ENCODE assay signal across 24 mouse cellular contexts in the genomic region with DNA sequence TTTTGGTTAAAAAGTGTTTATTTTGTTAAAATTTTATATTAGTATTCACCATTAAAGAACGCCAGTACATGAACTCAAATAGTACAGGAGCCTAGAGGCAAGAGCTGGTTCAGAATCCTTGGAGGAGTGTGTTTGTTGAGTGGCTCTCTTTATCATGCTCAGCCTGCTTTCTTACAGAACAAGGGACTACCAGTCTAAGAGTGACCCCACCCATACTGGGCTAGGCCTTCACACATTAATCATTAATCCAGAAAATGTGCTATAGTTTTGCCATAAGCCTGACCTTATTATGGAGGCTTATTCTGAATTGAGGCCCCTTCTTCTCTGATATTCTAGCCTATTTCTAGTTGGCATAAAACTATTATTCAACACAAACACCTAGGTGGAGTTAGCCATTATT. TPM values are rescaled to one million over a fixed set of nuclear protein-coding genes. Genes with fewer than 3 reads are reported as not detected.
A peak's percentile ranks its signal among the peaks of the same experiment; 100 is the strongest.
DNase-seq lines count a peak whose midpoint lies in the region; ATAC-seq and TF ChIP-seq lines count a peak whose summit lies in the region.
"Had no signal": no experiment of that assay in that cellular context is flagged by ENCODE, and none has a peak within 500 bp of the region (broad histone marks: within the 10 kb centered on the region; RNA-seq: fewer than 3 reads in every experiment).

No protein-coding gene starts in this region.

- no peak overlapping the region for H3K4me3 ChIP-seq in intestine, embryonic 15.5 days (replicated peaks)
- no peak overlapping the region for H3K4me3 ChIP-seq in intestine, postnatal 0 days (ENCODE audit: low read depth, low read length)
- H3K4me3 ChIP-seq in intestine, embryonic 16.5 days (ENCODE audit: low read length), result no peak overlapping the region
- no peak overlapping the region for H3K4me3 ChIP-seq in stomach, embryonic 15.5 days (replicated peaks)
- no peak overlapping the region for H3K4me3 ChIP-seq in stomach, postnatal 0 days (ENCODE audit: low read depth, low read length)
- no peak overlapping the region for H3K4me3 ChIP-seq in kidney, embryonic 16.5 days (ENCODE audit: low read length)

- intact Hi-C loops in heart, postnatal 14 days (cut with DNase I), result no loop called here

- no peak overlapping the region for H3K4me2 ChIP-seq in intestine, embryonic 15.5 days (replicated peaks)
- H3K4me2 ChIP-seq in intestine, postnatal 0 days (replicated peaks; ENCODE audit: low read depth), result no peak overlapping the region
- no peak overlapping the region for H3K4me2 ChIP-seq in intestine, embryonic 16.5 days (ENCODE audit: low read depth, low read length)
- H3K4me2 ChIP-seq in stomach, embryonic 15.5 days, result no peak overlapping the region
- no peak overlapping the region for H3K4me2 ChIP-seq in stomach, postnatal 0 days (replicated peaks; ENCODE audit: low read depth)
- no peak overlapping the region for H3K4me2 ChIP-seq in kidney, embryonic 16.5 days (replicated peaks; ENCODE audit: low read depth, low read length)

- H3K27ac ChIP-seq in intestine, embryonic 15.5 days, result no peak overlapping the region
- no peak overlapping the region for H3K27ac ChIP-seq in intestine, postnatal 0 days (ENCODE audit: low read depth, low read length)
- no peak overlapping the region for H3K27ac ChIP-seq in intestine, embryonic 16.5 days (ENCODE audit: low read length)
- H3K27ac ChIP-seq in stomach, embryonic 15.5 days, result no peak overlapping the region
- no peak overlapping the region for H3K27ac ChIP-seq in stomach, postnatal 0 days (replicated peaks)
- H3K27ac ChIP-seq in kidney, embryonic 16.5 days (ENCODE audit: low read length), result no peak overlapping the region

- H3K9me3 ChIP-seq in intestine, embryonic 15.5 days, result no peaks in the 10 kb centered on the region
- no peaks in the 10 kb centered on the region for H3K9me3 ChIP-seq in intestine, postnatal 0 days (ENCODE audit: control insufficient read depth)
- no peaks in the 10 kb centered on the region for H3K9me3 ChIP-seq in intestine, embryonic 16.5 days (ENCODE audit: control insufficient read depth, low read length)
- H3K9me3 ChIP-seq in stomach, embryonic 15.5 days, result no peaks in the 10 kb centered on the region
- no peaks in the 10 kb centered on the region for H3K9me3 ChIP-seq in stomach, postnatal 0 days (ENCODE audit: control insufficient read depth, low read length)
- no peaks in the 10 kb centered on the region for H3K9me3 ChIP-seq in kidney, embryonic 16.5 days (ENCODE audit: low read length)
- H3K9me3 ChIP-seq: G1E had no signal

- H3K36me3 ChIP-seq in intestine, embryonic 15.5 days, result no peaks in the 10 kb centered on the region
- no peaks in the 10 kb centered on the region for H3K36me3 ChIP-seq in intestine, postnatal 0 days (ENCODE audit: control insufficient read depth, insufficient read depth)
- no peaks in the 10 kb centered on the region for H3K36me3 ChIP-seq in intestine, embryonic 16.5 days (ENCODE audit: control insufficient read depth, insufficient read depth, low read length)
- H3K36me3 ChIP-seq in stomach, embryonic 15.5 days, result no peaks in the 10 kb centered on the region
- no peaks in the 10 kb centered on the region for H3K36me3 ChIP-seq in stomach, postnatal 0 days (ENCODE audit: control insufficient read depth, insufficient read depth, low read length)
- no peaks in the 10 kb centered on the region for H3K36me3 ChIP-seq in kidney, embryonic 16.5 days (ENCODE audit: insufficient read depth, low read length)
- H3K36me3 ChIP-seq: G1E had no signal

- peak; percentile 71 for ATAC-seq in intestine, embryonic 15.5 days
- ATAC-seq in intestine, postnatal 0 days, result no peak
- ATAC-seq in intestine, embryonic 16.5 days, result peak; percentile 40; the same call in 1 of the 2 replicates
- ATAC-seq in stomach, embryonic 15.5 days (ENCODE audit: insufficient read depth, low FRiP score, low read depth), result peak; percentile 82
- ATAC-seq in stomach, postnatal 0 days (ENCODE audit: low FRiP score, low TSS enrichment), result peak; percentile 57; the same call in 1 of the 2 replicates
- ATAC-seq in kidney, embryonic 16.5 days (ENCODE audit: low FRiP score, low TSS enrichment), result no peak
- ATAC-seq: activated CD4-positive, CD25-positive, alpha-beta regulatory T cell, adult 4 months; CD4-positive, CD25-positive, alpha-beta regulatory T cell, adult 4 months; Patski had no signal

- no peaks in the 10 kb centered on the region for H3K27me3 ChIP-seq in intestine, embryonic 15.5 days (replicated peaks)
- H3K27me3 ChIP-seq in intestine, postnatal 0 days (replicated peaks; ENCODE audit: control insufficient read depth, insufficient read depth, low read length), result no peaks in the 10 kb centered on the region
- no peaks in the 10 kb centered on the region for H3K27me3 ChIP-seq in intestine, embryonic 16.5 days (replicated peaks; ENCODE audit: control insufficient read depth, insufficient read depth, low read length)
- no peaks in the 10 kb centered on the region for H3K27me3 ChIP-seq in stomach, embryonic 15.5 days (replicated peaks)
- no peaks in the 10 kb centered on the region for H3K27me3 ChIP-seq in stomach, postnatal 0 days (ENCODE audit: control insufficient read depth, insufficient read depth, low read length)
- no peaks in the 10 kb centered on the region for H3K27me3 ChIP-seq in kidney, embryonic 16.5 days (ENCODE audit: insufficient read depth, low read length)
- H3K27me3 ChIP-seq: CH12.LX, Patski had no signal

- H3K9ac ChIP-seq in intestine, embryonic 15.5 days, result no peak overlapping the region
- no peak overlapping the region for H3K9ac ChIP-seq in intestine, postnatal 0 days (ENCODE audit: low read depth, low read length)
- no peak overlapping the region for H3K9ac ChIP-seq in intestine, embryonic 16.5 days (ENCODE audit: low read depth, low read length)
- no peak overlapping the region for H3K9ac ChIP-seq in stomach, embryonic 15.5 days
- H3K9ac ChIP-seq in stomach, postnatal 0 days (ENCODE audit: low read length), result no peak overlapping the region
- no peak overlapping the region for H3K9ac ChIP-seq in kidney, embryonic 16.5 days (replicated peaks; ENCODE audit: low read length)

- TF ChIP-seq EP300 in stomach, postnatal 0 days (optimal IDR thresholded peaks at IDR 0.05), result no peak

- WGBS in intestine, embryonic 15.5 days, result 88% methylated on average over 1 of the region's 1 CpGs
- WGBS in intestine, postnatal 0 days, result 59% methylated on average over 1 of the region's 1 CpGs
- 82% methylated on average over 1 of the region's 1 CpGs for WGBS in intestine, embryonic 16.5 days
- WGBS in stomach, embryonic 15.5 days, result 72% methylated on average over 1 of the region's 1 CpGs
- WGBS in stomach, postnatal 0 days, result 53% methylated on average over 1 of the region's 1 CpGs
- 88% methylated on average over 1 of the region's 1 CpGs for WGBS in kidney, embryonic 16.5 days

- no peaks in the 10 kb centered on the region for H3K4me1 ChIP-seq in intestine, embryonic 15.5 days (replicated peaks)
- no peaks in the 10 kb centered on the region for H3K4me1 ChIP-seq in intestine, postnatal 0 days (replicated peaks; ENCODE audit: control insufficient read depth, insufficient read depth, low read length)
- no peaks in the 10 kb centered on the region for H3K4me1 ChIP-seq in intestine, embryonic 16.5 days (ENCODE audit: control insufficient read depth, insufficient read depth, low read length)
- no peaks in the 10 kb centered on the region for H3K4me1 ChIP-seq in stomach, embryonic 15.5 days
- no peaks in the 10 kb centered on the region for H3K4me1 ChIP-seq in stomach, postnatal 0 days (replicated peaks; ENCODE audit: control insufficient read depth, insufficient read depth)
- no peaks in the 10 kb centered on the region for H3K4me1 ChIP-seq in kidney, embryonic 16.5 days (ENCODE audit: insufficient read depth, low read length)

- DNase-seq in stomach, postnatal 0 days (ENCODE audit: low spot score), result peak; percentile 13
- DNase-seq in heart, postnatal 14 days, result no peak
- no peak for DNase-seq in lung, postnatal 36 days
- DNase-seq: adrenal gland, adult 2 months; adrenal gland, adult 8-10 months; adrenal gland, postnatal 10 days; adrenal gland, postnatal 14 days; adrenal gland, postnatal 25 days; adrenal gland, postnatal 36 days; B cell, adult 2 months; cerebellum, adult 11 months; cerebellum, adult 11-12 months had no signal

- TF ChIP-seq CTCF in intestine, postnatal 0 days (IDR thresholded peaks at IDR 0.05; ENCODE audit: low read depth), result no peak
- TF ChIP-seq CTCF in stomach, postnatal 0 days (IDR thresholded peaks at IDR 0.05; ENCODE audit: low read depth), result no peak

RNA-seq across cellular contexts. Expression of a gene that starts 52.6 kb away (rescaled TPM):
- 4.0 and 4.2 TPM in 2 replicates for polyA plus RNA-seq in intestine, embryonic 15.5 days (2015; fragmentation: Nextera tagmentation; extraction: Ambion mirVana)
- polyA plus RNA-seq in intestine, postnatal 0 days (2015; fragmentation: Nextera tagmentation; extraction: Ambion mirVana), result 1.4 and 1.5 TPM in 2 replicates
- 2.4 and 3.1 TPM in 2 replicates for polyA plus RNA-seq in intestine, embryonic 16.5 days (2015; fragmentation: Nextera tagmentation; extraction: Ambion mirVana)
- 7.7 and 8.5 TPM in 2 replicates for polyA plus RNA-seq in stomach, embryonic 15.5 days (2015; fragmentation: Nextera tagmentation; extraction: Ambion mirVana)
- 2.8 TPM in 2 replicates for polyA plus RNA-seq in stomach, postnatal 0 days (2015; fragmentation: Nextera tagmentation; extraction: Ambion mirVana)
- total RNA-seq in heart, postnatal 14 days (2021), result 1 to 10 TPM; 1.4 TPM
- polyA plus RNA-seq in kidney, embryonic 16.5 days (2015; fragmentation: Nextera tagmentation; extraction: Ambion mirVana), result 3.4 and 4.8 TPM in 2 replicates
- total RNA-seq: CH12.LX, ES-E14 had no signal
- polyA plus RNA-seq: C2C12; CD4-positive, CD25-positive, alpha-beta regulatory T cell, adult 4 months; G1E; Patski had no signal

Comparison
In these comparisons a context has a peak if more than half of its experiments do, and no peak if none do; other contexts are left out.
1. ATAC-seq: peak in intestine, embryonic 15.5 days (single experiment), intestine, embryonic 16.5 days (single experiment), stomach, embryonic 15.5 days (single experiment) and stomach, postnatal 0 days (single experiment); none in intestine, postnatal 0 days (single experiment) and kidney, embryonic 16.5 days (single experiment).